Mouse (Mus musculus): ENCODE data around the gene Snrpa1.

- TF ChIP-seq CTCF (IDR thresholded peaks at IDR 0.05; ENCODE audit: low read depth), result no peak
- no peak for TF ChIP-seq EP300 (optimal IDR thresholded peaks at IDR 0.05)
Observed at GRCm38 (mm10) chr7:66094141-66094540, 35.3 kb downstream of the Snrpa1 start.

All from stomach, postnatal 0 days (tissue).